Mouse (Mus musculus) MEL-GATA-1-ER (cell line): ENCODE results near the gene Ugt1a6a.

Experiments used
- DNase-seq: peaks from one replicate; pipeline ENCODE4 v3.0.0-alpha.2; 2012; ENCODE audit warnings: low read depth; ENCODE audit errors: extremely low read depth

The Ugt1a6a gene

GRCm38 (mm10) chr1:88227482-88227881 lies 92.9 kb downstream of the Ugt1a6a start:
- no peak for DNase-seq

DNA sequence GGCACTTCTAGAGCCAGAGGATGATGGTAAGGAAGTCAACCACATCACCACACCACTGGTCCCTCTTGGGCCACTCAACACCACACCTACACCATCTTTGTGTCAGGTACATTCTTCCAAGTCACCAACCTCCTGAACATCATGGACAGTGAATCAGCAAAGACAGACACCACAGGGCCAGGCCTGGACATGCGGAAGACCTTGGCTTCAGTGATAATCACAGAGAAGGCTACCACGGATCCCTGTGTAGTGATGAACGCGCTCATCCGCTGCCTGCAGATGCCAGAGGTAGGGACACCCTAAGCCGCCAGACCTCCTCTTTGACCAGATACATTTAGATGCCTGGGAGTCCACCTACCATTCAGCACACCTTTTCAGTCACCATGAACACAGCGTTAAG lies 93.5 kb downstream of the Ugt1a6a start:
- no peak for DNase-seq

GRCm38 (mm10) chr1:88229566-88229965 lies 95.0 kb downstream of the Ugt1a6a start:
- DNase-seq, result no peak

DNA sequence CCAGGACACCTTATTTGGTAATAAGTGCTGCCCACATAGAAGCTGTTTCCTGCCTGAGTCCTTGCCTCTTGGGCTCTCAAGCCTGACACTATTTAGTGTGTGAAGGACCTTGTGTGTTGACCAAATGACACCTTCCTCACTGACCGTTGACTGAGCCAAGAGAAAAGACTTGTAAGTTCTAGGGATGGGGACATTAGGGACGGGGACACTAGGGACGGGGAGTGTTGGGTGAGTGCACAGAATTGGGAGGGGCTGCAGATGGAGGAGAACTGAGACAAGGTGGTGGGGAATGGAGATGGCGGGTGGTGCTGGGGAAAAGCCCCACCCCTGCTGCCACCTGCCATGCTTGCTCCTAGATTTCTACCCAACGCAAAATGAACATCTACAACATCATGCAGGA lies 95.4 kb downstream of the Ugt1a6a start:
- DNase-seq, result no peak

DNA sequence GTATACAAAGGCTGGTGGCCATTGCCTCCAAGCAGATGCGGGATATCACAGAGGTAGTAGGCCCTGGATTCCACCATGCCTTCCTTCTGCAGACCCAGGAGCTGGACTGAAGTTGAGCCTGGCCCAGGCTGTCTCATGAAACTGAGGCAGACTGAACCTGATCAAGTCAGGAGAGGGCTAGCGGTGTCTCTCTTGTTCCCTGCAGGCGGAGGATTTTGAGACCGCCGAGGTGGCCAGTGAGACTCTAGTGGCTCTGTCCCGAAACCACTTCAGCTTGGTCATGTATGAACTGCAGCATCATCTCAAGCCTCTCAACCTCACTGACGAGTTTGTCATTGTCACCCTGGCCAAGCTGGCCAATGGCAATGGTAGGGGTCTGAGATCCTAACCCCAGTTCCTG lies 95.8 kb downstream of the Ugt1a6a start:
- no peak for DNase-seq

GRCm38 (mm10) chr1:88230981-88231802 lies 96.6 kb downstream of the Ugt1a6a start:
- DNase-seq, result no peak

DNA sequence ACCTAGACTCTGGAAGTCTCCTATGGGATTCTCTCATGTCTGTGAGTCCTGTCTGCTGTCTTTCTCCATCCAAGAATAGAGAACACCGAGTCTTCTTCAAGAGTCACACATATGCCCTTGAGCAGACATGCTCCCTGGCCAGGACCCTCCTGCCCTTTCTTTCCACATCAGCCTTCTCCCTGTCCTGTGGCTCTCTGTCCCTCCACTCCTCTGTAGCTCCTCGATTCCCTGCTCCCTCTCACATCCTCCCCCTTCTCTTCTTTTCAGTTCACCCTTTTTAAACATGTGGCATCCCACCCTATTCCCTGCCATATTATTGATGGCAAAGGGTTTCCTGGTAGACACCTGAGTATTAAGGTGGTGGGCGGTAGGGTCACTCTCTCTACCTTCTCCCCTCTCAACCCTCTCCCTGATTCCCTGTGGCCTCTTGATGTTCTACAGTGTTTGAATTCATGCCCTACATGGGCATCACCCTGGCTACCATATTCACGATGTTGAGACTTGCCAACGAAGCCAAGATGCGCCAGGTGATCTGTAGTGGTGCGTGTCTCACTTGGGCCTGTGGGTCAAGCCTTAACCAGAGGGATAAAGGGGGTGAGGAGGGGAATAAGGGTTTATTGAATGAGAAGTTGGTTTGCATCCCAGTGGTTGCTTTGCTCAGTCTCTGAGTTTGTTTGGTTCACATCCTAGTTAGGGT lies 97.3 kb downstream of the Ugt1a6a start:
- DNase-seq, result no peak

- DNase-seq, result no peak
These were observed 98.2 kb downstream of the Ugt1a6a start for GRCm38 (mm10) chr1:88232664-88233380.

- DNase-seq, result no peak
These were observed 99.0 kb downstream of the Ugt1a6a start for GRCm38 (mm10) chr1:88233421-88234247.

DNA sequence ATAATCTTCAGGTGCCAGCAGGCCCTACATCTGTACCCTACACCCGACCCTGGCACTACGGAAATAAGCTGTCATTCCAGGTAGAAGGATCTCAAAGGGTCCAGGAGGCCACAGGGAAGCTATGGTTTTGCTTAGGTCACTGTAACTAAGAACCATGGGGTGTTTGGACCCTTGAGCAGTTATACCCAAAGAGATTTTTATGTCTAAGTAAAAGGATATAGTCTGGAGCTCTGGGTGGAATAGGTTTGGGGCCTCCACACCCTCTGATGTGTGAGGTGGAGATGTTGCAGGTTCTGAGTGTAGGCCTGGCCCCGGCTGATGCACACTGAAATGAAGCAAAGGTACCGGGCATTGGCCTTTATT lies 99.6 kb downstream of the Ugt1a6a start:
- DNase-seq, result no peak

- no peak for DNase-seq
These were observed 100.0 kb downstream of the Ugt1a6a start for GRCm38 (mm10) chr1:88234646-88235045.

- DNase-seq, result no peak
These were observed 100.7 kb downstream of the Ugt1a6a start for GRCm38 (mm10) chr1:88235046-88235893.

- DNase-seq, result no peak
These were observed 101.3 kb downstream of the Ugt1a6a start for GRCm38 (mm10) chr1:88235894-88236415.

DNA sequence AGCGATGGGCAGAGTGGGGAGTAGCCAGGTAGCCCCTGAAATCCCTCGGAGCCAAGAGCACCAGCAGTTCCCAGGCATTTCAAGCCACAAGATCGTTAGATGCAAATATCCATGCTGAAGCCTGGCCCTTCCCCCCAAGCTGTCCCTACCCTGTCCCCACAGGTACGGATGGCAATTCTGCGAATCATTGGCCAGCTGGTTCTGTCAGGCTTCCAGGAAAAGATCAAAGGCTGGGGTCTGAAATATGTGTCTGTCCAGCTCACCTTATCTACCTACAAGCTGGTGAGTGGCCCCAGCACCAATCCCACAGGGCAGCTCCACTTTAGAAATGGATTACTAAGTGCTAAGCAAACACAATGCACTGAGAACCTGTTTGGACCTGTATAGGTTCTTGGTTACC lies 102.7 kb downstream of the Ugt1a6a start:
- no peak for DNase-seq

- no peak for DNase-seq
These were observed 104.2 kb downstream of the Ugt1a6a start for GRCm38 (mm10) chr1:88238771-88239170.

GRCm38 (mm10) chr1:88240072-88240471 lies 105.5 kb downstream of the Ugt1a6a start:
- DNase-seq, result no peak

GRCm38 (mm10) chr1:88240579-88240978 lies 106.0 kb downstream of the Ugt1a6a start:
- DNase-seq, result no peak

GRCm38 (mm10) chr1:88243861-88244260 lies 109.3 kb downstream of the Ugt1a6a start:
- no peak for DNase-seq

- DNase-seq, result no peak
These were observed 111.3 kb downstream of the Ugt1a6a start for GRCm38 (mm10) chr1:88245881-88246280.

DNA sequence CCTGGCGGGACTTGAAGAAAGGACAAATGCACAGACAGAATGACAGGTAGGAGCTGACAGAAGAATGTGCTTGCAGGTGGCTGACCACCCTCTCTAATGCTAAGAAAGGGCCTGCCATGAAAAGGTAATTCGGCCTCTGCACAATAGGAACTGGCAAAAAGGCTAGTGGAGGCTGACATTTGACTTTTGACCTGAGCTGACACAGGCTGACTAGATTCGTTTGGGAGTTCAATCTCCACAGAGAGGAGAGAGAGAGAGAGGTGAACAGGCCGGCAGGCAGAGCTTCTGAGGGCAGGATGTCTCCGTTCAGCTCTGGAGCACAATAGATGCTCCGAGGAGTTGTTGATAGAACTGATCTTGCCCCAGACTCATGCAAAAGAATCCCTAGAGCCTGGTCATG lies 111.8 kb downstream of the Ugt1a6a start:
- no peak for DNase-seq
